In the genomic region with DNA sequence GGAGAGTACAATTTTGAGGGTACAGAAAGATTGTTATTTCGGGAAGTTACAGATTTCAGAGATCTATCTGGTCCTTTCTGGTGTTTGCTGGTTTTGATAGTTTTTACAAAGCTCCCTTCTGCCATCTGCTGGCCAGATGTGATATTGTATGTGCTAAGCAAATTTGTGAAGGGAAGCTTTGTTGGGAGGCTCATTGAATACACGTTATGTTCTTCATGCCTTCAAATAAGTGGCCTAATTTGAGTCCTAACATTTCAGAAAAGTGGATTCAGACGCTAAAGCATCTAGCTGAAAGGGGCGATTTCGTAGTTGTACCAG, we compare ENCODE assay signal across 9 mouse cellular contexts.
DNase-seq lines count a peak whose midpoint lies in the region; ATAC-seq and TF ChIP-seq lines count a peak whose summit lies in the region.
"Had no signal": no experiment of that assay in that cellular context is flagged by ENCODE, and none has a peak within 500 bp of the region (broad histone marks: within the 10 kb centered on the region; RNA-seq: fewer than 3 reads in every experiment).

No protein-coding gene starts in this region.

- H3K9me3 ChIP-seq in embryonic facial prominence, embryonic 14.5 days (ENCODE audit: control insufficient read depth, low read length) = no peaks in the 10 kb centered on the region
- no peaks in the 10 kb centered on the region for H3K9me3 ChIP-seq in lung, postnatal 0 days (ENCODE audit: low read length)
- H3K9me3 ChIP-seq: heart, embryonic 13.5 days had no signal

- peak; percentile 77 for TF ChIP-seq CTCF in lung, postnatal 0 days (IDR thresholded peaks at IDR 0.05)

- H3K4me1 ChIP-seq in embryonic facial prominence, embryonic 14.5 days (ENCODE audit: control insufficient read depth, insufficient read depth, low read length) = no peaks in the 10 kb centered on the region
- no peaks in the 10 kb centered on the region for H3K4me1 ChIP-seq in lung, postnatal 0 days (ENCODE audit: insufficient read depth, low read depth, low read length)

- no peak for ATAC-seq in embryonic facial prominence, embryonic 14.5 days (ENCODE audit: low read depth)
- ATAC-seq in lung, postnatal 0 days = no peak

- H3K4me2 ChIP-seq in embryonic facial prominence, embryonic 14.5 days (ENCODE audit: low read depth, low read length) = no peak overlapping the region
- H3K4me2 ChIP-seq in lung, postnatal 0 days (replicated peaks; ENCODE audit: low read depth, low read length) = no peak overlapping the region
- H3K4me2 ChIP-seq: heart, embryonic 13.5 days had no signal

- no peaks in the 10 kb centered on the region for H3K36me3 ChIP-seq in embryonic facial prominence, embryonic 14.5 days (ENCODE audit: control insufficient read depth, insufficient read depth, low read length)
- no peaks in the 10 kb centered on the region for H3K36me3 ChIP-seq in lung, postnatal 0 days (ENCODE audit: insufficient read depth, low read length)
- H3K36me3 ChIP-seq: heart, embryonic 13.5 days had no signal

- 6% methylated on average over 5 of the region's 5 CpGs for WGBS in embryonic facial prominence, embryonic 14.5 days
- 6% methylated on average over 5 of the region's 5 CpGs for WGBS in lung, postnatal 0 days

- H3K4me3 ChIP-seq in embryonic facial prominence, embryonic 14.5 days (ENCODE audit: low read depth, low read length) = no peak overlapping the region
- no peak overlapping the region for H3K4me3 ChIP-seq in lung, postnatal 0 days (ENCODE audit: low read depth, low read length)
- H3K4me3 ChIP-seq: heart, embryonic 13.5 days had no signal

- no peak overlapping the region for H3K27ac ChIP-seq in embryonic facial prominence, embryonic 14.5 days (replicated peaks; ENCODE audit: low read depth, low read length)
- H3K27ac ChIP-seq in lung, postnatal 0 days (ENCODE audit: low read length) = no peak overlapping the region
- H3K27ac ChIP-seq: heart, embryonic 13.5 days had no signal

- intact Hi-C loops in gastrocnemius, postnatal 36 days (cut with DNase I) = no loop called here

- no peaks in the 10 kb centered on the region for H3K27me3 ChIP-seq in embryonic facial prominence, embryonic 14.5 days (replicated peaks; ENCODE audit: control insufficient read depth, insufficient read depth, low read length)
- no peaks in the 10 kb centered on the region for H3K27me3 ChIP-seq in lung, postnatal 0 days (replicated peaks; ENCODE audit: insufficient read depth, low read length)

- no peak for TF ChIP-seq EP300 in lung, postnatal 0 days (IDR thresholded peaks at IDR 0.05)

- no peak overlapping the region for H3K9ac ChIP-seq in embryonic facial prominence, embryonic 14.5 days (ENCODE audit: low read depth, low read length)
- H3K9ac ChIP-seq in lung, postnatal 0 days (replicated peaks; ENCODE audit: low read depth) = no peak overlapping the region
- H3K9ac ChIP-seq: heart, embryonic 13.5 days had no signal

- DNase-seq in urinary bladder, adult 18-20 months (ENCODE audit: low spot score in 2 of 2) = peak; percentile 3 to 26
- no peak for DNase-seq in urinary bladder, postnatal 4 days (ENCODE audit: low spot score in 2 of 2)
- peak; percentile 41 to 55 for DNase-seq in adrenal gland, postnatal 36 days
- peak; percentile 59 for DNase-seq in embryonic facial prominence, embryonic 14.5 days (ENCODE audit: low spot score)
- peak; percentile 31 to 78 for DNase-seq in kidney, postnatal 36 days
- peak; percentile 56 for DNase-seq in lung, postnatal 0 days (ENCODE audit: low spot score)
- DNase-seq in right cerebral cortex, postnatal 25 days = peak; percentile 65
- DNase-seq in gastrocnemius, postnatal 36 days = no peak

Comparison
In these comparisons a context has a peak if more than half of its experiments do, and no peak if none do; other contexts are left out.
1. DNase-seq: peak in urinary bladder, adult 18-20 months (2 of 2), adrenal gland, postnatal 36 days (2 of 2), embryonic facial prominence, embryonic 14.5 days (single experiment), kidney, postnatal 36 days (2 of 2), lung, postnatal 0 days (single experiment) and right cerebral cortex, postnatal 25 days (single experiment); none in urinary bladder, postnatal 4 days (0 of 2) and gastrocnemius, postnatal 36 days (0 of 2).